Mouse (Mus musculus): ENCODE measurements around the gene Tnks1bp1.

Gene Tnks1bp1

DNA sequence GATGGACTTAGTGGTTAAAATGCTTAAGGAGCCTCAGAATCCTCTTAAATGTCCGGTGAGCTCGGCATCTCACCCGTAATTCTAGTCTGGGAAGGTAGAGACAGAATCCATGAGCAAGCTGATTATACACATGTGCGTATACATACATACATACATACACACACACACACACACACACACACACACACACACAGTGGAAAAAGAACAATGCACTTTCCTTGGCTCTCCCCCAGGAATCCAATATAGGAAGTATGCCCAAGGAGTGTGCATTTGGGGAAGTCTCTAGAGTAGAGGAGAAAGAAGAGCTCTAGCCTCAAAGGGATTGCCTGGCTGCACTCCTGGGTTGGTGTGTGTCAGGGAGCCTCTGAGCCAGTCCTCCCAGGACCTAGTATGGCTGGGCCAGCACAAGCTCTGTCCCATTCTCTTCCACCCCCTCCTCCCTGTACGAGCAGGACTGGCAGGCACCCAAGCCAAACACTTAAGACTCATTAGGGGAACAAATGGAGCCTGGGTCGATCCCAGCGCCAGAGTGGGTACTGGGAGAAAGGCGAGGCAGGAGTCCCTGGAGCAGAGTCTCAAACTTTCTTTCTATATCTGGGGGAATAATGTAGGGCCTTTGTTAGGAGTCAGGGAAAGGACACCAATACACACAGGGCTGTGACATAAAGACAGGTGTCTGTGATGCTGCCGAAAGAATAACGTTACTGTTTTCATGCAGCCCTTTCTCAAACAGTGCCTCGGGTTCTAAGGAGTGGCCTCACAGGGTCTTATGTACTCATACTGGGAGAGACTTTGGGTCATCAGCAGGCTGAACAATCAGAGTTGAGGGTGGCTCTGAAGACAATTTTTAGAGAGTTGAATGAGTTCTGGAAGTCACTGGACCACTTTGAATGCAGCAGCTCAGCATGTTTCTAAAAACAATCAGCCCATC is 41.2 kb downstream of the Tnks1bp1 start:
- peak in 1 of 2 experiments; percentile 67 for DNase-seq (ENCODE audit: low spot score in 2 of 2)

DNA sequence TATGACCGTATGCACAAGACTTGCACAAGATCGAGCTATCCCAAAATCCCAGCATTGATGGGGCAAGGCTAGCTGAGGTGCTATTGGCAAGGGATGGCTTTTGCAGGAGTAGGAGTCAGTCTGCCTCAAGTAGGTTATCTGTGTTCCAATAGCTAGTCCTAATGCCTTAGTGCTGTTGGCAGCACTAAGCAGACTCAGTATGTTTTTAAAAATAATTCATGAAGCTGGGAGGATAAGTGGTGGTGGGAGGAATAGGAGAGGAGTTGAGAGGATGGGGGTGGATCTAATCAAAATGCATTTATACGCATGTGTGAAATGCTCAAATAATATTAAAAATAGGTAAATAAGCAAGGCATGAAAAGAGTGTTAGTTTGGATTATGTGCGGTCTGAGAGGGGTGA is 43.5 kb downstream of the Tnks1bp1 start:
- DNase-seq (ENCODE audit: low spot score in 2 of 2), result no peak

DNA sequence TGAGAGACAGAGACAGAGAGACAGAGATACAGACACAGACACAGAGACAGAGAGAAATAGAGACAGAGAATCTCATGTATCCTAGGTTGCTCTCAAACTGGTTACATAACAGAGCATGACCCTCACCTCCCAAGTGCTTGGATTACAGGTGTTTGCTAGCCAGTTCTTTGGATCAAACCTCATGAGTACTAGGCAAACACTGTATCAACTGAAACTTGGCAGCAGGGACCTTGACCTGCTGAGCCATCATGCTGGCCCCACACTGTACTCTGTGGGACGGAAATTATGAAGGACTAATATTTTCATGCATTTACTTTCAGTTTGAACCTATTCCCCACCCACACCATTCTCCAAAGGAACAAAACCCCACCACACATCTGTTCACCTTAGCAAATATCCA is 45.6 kb downstream of the Tnks1bp1 start:
- DNase-seq (ENCODE audit: low spot score in 2 of 2), result no peak

DNA sequence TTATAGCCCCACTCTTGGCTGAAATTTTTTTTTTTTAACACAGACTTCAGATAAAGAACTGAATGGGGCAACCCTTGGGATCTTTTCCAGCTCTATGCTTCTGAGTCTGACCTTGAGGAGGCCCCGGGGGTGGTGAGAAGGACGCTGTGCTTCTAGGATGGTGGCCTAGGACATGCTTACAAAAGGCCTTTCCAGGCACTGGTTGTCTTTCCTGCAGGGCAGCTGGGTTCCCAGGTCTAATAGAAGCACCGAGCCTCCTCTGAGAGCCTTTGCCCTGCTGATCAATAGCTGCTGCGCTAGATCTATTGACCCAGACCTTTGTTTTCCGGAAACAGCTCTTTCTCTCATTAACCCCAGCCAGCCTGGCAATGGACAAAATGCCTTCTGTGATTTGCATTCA is 48.1 kb downstream of the Tnks1bp1 start:
- DNase-seq (ENCODE audit: low spot score in 2 of 2), result no peak

DNA sequence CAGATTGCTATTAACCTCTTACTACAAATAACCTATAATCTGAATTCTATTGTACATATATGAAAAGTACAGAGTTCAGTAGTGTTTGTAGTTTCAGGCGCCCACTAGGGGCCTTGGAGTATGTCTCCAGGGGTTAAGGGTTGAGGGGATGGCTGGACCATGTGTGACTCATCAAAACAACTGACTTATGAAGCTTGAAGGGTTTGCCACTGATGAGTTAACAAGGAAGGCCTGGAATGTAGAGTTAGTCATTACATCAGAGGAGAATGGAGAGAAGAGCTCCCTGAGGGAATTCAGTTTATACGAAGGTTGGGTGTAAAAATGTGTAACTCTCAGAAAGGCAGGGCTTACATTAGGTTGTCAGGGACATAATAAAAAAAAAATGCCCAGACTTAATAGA is 50.2 kb downstream of the Tnks1bp1 start:
- DNase-seq (ENCODE audit: low spot score in 2 of 2), result no peak

DNA sequence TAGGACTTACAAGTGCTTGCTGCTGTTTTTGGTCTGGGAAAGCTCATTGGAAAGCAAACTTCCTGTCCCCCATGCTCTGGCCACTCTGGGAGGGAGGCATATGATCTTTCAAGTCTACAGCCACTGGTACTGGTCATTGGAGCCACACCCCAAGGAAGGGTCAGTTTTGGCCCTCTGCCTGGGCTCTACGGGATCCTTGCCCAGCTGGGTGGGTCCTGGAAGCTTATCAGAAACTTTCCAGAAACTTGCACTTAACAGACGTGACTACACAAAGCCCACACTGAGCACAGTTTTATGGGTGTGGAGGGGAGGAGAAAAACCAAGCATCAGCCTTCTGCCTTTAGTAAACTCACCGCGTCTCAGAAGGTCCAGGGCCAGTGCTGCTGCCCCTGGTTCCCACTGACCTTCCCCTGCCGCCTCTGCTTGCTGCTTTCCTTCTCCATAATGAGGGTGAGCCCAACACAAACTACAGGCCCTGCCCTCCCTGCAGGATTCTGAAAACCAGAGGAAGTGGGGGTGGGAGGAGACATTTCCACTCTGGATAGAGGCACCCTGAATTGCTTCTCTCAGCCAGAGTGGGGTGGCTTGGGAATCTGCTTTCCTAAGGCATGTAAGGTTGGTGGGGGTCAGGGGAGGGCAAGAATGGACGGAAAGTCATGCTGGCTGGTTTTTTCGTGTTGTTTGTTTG is 51.1 kb downstream of the Tnks1bp1 start:
- DNase-seq (ENCODE audit: low spot score in 2 of 2), result no peak

DNA sequence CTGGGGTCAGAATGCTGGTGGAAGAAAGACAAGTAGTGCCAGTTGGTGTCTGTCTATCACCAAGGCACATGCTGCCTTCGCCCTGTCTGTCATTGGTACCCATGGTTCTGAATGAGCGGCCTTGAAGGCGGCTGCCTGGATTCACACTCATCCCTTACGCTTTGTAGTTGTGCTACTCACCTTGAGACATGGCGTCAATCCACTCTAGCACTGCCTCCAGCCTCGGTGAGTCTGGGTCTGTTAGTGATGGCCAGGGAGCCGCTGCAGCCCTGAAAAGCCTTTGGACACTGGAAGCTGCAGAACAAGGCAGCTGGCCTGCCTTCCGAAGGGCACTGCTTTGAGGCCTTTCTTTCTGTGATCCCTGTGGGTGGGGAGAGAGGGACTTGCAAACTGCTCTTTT is 55.4 kb downstream of the Tnks1bp1 start:
- DNase-seq (ENCODE audit: low spot score in 2 of 2), result no peak

DNA sequence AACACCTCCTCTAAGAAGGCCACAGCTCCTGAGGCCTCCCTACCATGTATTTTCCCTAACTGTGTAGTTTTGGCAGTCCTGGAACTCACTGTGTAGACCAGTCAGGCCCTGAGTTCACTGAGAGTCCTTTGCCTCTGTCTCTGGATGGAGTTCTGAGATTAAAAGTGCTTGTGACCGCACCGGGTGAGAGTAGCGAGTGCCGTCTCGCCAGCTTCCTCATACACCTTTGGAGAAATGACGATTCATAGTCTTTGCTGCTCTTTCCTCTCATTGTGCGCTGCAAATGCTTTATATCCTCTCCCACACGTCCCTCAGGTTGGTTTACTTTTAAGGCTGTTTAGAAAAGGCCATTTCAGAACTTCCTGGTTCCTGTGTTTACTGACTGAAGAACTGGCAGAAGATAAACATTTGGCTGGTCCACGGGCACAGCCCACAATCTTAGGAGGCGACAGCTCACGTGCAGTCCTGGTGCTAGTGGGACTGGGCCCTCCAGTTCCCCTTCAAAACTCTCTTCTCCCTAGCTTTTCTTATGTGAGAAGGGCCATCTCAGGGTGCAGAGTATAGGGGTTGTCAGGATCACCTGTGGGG is 57.7 kb downstream of the Tnks1bp1 start:
- no peak for DNase-seq (ENCODE audit: low spot score in 2 of 2)

DNA sequence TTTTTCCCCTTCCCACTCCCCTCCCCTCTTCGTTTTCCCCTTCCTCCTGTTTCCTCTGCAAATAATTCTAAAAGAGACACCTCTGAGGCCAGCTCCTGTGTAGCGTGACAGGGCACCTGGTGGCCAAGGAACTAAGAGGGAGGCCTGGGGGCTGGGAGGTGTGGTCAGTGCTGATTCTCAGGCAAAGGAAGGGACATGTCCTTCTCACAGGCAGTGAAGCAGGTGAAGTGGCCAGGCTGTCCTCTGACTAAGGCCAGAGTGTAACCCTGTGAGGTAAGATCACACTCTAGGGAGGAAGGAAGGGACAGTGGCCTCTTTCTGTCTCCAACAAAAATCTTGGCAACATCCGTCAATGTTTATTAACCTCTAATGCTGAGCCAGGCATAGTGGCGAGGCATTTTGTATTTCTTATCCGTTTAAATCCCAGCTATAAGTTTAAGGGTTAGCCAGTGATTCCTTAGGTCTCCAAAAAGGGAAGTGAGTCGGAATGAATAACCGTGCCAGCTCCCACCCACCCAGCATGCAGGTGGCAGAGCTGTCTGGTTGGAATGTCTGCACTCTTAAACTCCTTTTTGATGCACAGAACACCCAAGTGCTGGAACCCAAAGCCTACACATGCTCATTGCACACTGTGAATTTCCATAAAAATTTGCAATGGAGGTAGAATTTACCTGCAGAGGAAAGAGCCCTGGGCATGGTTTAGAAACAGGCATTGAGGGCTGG is 58.4 kb downstream of the Tnks1bp1 start:
- no peak for DNase-seq (ENCODE audit: low spot score in 2 of 2)

DNA sequence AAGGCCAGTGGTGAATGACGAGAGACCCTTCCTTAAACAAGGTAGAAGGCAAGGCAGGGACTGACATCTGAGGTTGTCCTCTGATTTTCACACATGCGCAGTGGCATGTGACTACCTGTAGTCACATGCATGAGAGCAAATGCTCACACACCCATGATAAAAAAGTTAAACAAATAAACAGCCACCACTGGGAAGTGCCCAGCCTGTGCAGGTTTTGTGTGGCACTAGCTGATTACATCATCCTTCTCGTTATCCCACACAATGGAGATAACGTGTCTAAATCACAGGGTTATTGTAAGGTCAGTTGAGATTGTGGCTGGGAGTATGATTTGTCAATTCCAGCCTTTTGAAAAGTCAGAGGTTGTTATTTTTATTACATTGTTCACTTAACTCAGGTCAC is 59.1 kb downstream of the Tnks1bp1 start:
- no peak for DNase-seq (ENCODE audit: low spot score in 2 of 2)

DNA sequence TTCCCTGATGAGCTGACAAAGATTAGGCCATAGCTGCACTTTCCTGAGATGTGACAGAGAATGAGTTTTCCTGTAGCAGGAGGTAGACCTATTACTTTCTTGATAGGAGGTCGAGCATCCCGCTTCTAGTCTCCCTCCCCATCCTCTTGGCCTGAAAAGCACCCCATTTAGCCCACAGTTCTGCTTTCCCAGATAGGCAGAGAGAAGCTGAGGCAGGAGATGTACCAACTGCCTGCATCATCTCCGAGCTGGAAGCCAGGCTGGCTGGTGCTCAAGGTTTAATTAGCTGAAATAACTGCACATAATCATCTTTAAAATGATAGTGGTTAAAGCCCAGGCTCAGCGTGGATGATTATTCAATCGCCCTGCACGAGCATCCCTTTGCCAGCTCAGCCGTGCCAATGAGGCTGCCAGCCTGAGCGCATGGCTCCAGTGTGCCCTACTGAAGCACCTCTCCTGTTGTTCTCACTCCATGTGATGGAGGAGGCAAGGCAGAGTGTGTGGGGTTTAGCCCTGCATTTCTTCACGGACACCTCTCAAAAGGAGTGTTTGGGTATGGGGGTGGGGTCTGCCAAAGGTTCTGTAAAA is 62.6 kb downstream of the Tnks1bp1 start:
- peak; percentile 42 to 54 for DNase-seq (ENCODE audit: low spot score in 2 of 2)

Measured in right cerebral cortex, postnatal 10 days (tissue).